Mouse (Mus musculus): Measurements from ENCODE around the gene Jak3.
A peak's percentile ranks its signal among the peaks of the same experiment; 100 is the strongest.

Jak3 gene

GRCm38 (mm10) chr8:71665331-71666130, 10.6 kb upstream of the Jak3 start:
- peak; percentile 62 for DNase-seq (ENCODE audit: low read depth, low spot score)

GRCm38 (mm10) chr8:71666855-71667254, 9.2 kb upstream of the Jak3 start:
- DNase-seq (ENCODE audit: low read depth, low spot score), result no peak

GRCm38 (mm10) chr8:71667256-71667655, 8.8 kb upstream of the Jak3 start:
- DNase-seq (ENCODE audit: low read depth, low spot score), result no peak

- no peak for DNase-seq (ENCODE audit: low read depth, low spot score)
Observed at GRCm38 (mm10) chr8:71668220-71668975, 7.7 kb upstream of the Jak3 start.

GRCm38 (mm10) chr8:71670198-71670597, 5.9 kb upstream of the Jak3 start:
- DNase-seq (ENCODE audit: low read depth, low spot score), result no peak

- DNase-seq (ENCODE audit: low read depth, low spot score), result peak; percentile 72
Observed at GRCm38 (mm10) chr8:71670621-71671548, 5.2 kb upstream of the Jak3 start.

- DNase-seq (ENCODE audit: low read depth, low spot score), result peak; percentile 79
Observed at GRCm38 (mm10) chr8:71671549-71671965, 4.5 kb upstream of the Jak3 start, which contains the start of gene Unc13a. Unc13a (minus strand) TSS chr8:71671757.

- no peak for DNase-seq (ENCODE audit: low read depth, low spot score)
Observed at GRCm38 (mm10) chr8:71672168-71672735, 3.8 kb upstream of the Jak3 start.

- DNase-seq (ENCODE audit: low read depth, low spot score), result no peak
Observed at GRCm38 (mm10) chr8:71674071-71674470, 2.0 kb upstream of the Jak3 start.

GRCm38 (mm10) chr8:71675456-71676019, 558 bp upstream of the Jak3 start:
- DNase-seq (ENCODE audit: low read depth, low spot score), result no peak

- no peak for DNase-seq (ENCODE audit: low read depth, low spot score)
Observed at GRCm38 (mm10) chr8:71676803-71677202, 707 bp downstream of the Jak3 start.

- DNase-seq (ENCODE audit: low read depth, low spot score), result no peak
Observed at GRCm38 (mm10) chr8:71677555-71677954, 1.5 kb downstream of the Jak3 start.

- no peak for DNase-seq (ENCODE audit: low read depth, low spot score)
Observed at GRCm38 (mm10) chr8:71678216-71678615, 2.1 kb downstream of the Jak3 start.

- no peak for DNase-seq (ENCODE audit: low read depth, low spot score)
Observed at GRCm38 (mm10) chr8:71679116-71679515, 3.0 kb downstream of the Jak3 start.

- no peak for DNase-seq (ENCODE audit: low read depth, low spot score)
Observed at GRCm38 (mm10) chr8:71679550-71680168, 3.6 kb downstream of the Jak3 start.

- no peak for DNase-seq (ENCODE audit: low read depth, low spot score)
Observed at GRCm38 (mm10) chr8:71680471-71680870, 4.4 kb downstream of the Jak3 start.

- no peak for DNase-seq (ENCODE audit: low read depth, low spot score)
Observed at GRCm38 (mm10) chr8:71681369-71681915, 5.3 kb downstream of the Jak3 start.

- DNase-seq (ENCODE audit: low read depth, low spot score), result no peak
Observed at GRCm38 (mm10) chr8:71682832-71683231, 6.7 kb downstream of the Jak3 start.

- DNase-seq (ENCODE audit: low read depth, low spot score), result no peak
Observed at GRCm38 (mm10) chr8:71684701-71685100, 8.6 kb downstream of the Jak3 start.

GRCm38 (mm10) chr8:71685573-71685972, 9.5 kb downstream of the Jak3 start:
- DNase-seq (ENCODE audit: low read depth, low spot score), result no peak

Data from embryo, embryonic 11.5 days (tissue).